Mouse (Mus musculus): Measurements from ENCODE around the gene Ankib1. TPM values are rescaled to one million over a fixed set of nuclear protein-coding genes. Genes with fewer than 3 reads are reported as not detected.

Ankib1 gene
- total RNA-seq (2023), result 100 to 1,000 TPM; 104 to 113 TPM

DNA sequence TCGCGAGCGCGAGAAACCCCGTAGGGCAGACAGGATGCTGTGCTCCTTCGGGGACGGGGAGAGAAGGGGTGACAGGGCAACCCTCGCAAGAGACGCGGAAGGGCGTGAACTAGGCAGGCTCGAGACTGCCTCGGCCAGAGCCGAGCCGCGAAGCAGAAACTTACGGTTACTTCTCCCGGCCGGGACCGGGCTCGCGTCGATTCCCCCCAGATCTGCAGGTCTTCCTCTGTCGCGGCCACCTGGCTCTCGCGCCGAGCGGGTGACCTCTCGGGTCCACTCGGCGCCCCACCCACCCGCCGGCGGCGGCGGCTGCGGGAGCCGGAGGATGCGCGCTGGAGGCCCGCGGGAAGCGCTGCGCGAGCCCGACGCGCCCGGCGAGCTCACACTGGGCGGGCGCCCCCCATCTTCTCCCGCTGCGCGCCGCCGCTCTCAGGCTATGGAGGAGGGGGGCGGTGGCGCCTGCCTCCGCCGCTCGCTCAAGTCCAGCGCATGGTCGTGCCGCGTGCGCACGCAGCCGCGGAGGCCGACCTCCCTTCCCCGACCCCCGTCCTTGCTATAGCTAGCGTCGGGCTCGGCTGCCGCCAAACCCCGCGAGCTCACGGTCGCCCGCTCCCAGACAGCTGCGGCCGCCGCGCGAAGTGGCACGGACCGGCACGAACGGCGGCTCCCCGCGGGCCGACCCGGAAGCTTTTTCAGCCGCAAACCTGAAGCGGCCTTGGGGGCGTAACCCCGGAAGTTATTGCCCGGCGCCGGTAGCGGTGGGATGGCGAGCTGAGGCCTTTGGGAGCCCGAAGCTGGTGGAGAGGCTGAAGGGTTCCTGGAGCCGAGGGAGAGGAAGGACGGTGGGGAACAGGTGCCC, at the start of gene Ankib1, which contains the start of gene Krit1:
Gene Ankib1, minus strand, starts transcription at position 493 of the 859 bp plus-strand sequence.
Gene Krit1, plus strand, starts transcription at position 752 of the 859 bp plus-strand sequence.

DNA sequence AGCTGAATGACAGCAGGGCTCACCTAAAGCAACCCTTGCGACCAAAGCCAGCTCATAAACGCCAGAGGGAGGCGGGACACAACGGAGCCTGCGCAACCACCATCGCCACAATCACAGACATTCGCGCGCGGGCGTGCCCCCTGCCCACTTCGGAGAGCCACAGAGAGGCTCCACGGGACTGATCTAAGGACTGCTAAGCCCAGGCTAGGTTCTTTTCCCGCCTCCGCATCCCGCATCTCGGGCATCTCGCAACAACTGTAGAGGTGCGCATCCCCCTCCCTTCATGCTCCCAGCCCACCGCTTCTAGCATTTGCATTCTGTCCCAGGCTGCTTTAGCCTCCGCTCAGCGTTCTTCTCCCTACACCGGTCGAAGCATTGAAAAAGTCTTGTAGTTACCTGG, 42.3 kb upstream of the Ankib1 start, which contains the start of gene Lrrd1:
Gene Lrrd1, plus strand, starts transcription at position 148 of the 400 bp plus-strand sequence.

DNA sequence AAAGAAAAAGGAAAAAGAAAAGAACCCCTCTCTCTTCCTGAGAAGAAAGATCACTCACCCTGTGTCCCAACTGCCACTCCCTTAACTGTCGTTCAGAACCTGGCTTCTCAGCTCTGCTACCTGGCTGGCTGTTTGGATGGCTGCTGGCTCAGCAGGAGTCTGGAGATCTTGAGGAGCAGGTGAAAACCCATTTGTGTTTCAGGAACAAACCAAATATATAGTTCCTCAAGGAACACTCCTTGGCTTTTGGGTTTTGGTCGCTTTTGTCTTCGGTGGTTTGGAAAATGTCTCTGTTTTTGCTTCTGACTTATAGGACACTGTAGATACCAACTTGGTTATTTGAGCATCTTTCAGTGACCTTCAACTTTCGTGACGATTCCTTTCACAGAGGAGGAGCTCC, 145.6 kb downstream of the Ankib1 start, which contains the start of gene Gatad1:
Gene Gatad1, minus strand, starts transcription at position 101 of the 400 bp plus-strand sequence.

DNA sequence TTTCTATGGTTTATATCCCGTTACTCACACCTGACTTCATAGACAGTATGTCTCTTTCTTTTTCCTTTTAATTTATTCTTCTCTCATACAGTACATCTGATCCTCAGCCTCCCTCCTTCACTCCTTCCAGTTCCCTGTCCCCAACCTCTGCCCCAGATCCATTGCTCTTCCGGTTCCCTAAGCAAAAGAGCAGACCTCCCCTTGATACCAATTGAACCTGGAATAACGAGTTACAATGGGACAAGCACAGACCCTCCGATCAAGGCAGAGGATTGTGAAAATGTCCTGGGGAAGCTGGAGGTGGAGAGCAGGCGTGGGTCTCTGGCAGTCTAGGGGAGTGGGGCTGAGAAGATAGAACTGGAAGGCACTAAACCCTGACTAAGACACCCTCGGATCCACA, 151.8 kb downstream of the Ankib1 start, which contains the start of gene Tmbim7:
Gene Tmbim7, plus strand, starts transcription at position 301 of the 400 bp plus-strand sequence.

Other genes starting within 250 kb of the Ankib1 start
- gene 1700109H08Rik, start 231.4 kb downstream of the Ankib1 start, total RNA-seq (2023), result 10 to 100 TPM; 27.1 to 27.2 TPM
- 10 to 100 TPM; 17.2 to 21.3 TPM for gene Pex1, start 206.9 kb downstream of the Ankib1 start, total RNA-seq (2023)
- gene Rbm48, start 206.3 kb downstream of the Ankib1 start, total RNA-seq (2023), result 10 to 100 TPM; 84.5 to 91.4 TPM
- under 1 TPM in 1 of 2 experiments, not detected in 1; 0.62 TPM for gene Tmbim7, start 151.7 kb downstream of the Ankib1 start, total RNA-seq (2023)
- gene Gatad1, start 145.7 kb downstream of the Ankib1 start, total RNA-seq (2023), result 10 to 100 TPM; 41.6 to 52.1 TPM
- gene Krit1, start 259 bp upstream of the Ankib1 start, total RNA-seq (2023), result 100 to 1,000 TPM in 1 of 2 experiments, 10 to 100 TPM in 1; 99.7 to 100 TPM
- gene Lrrd1, start 42.2 kb upstream of the Ankib1 start, total RNA-seq (2023), result under 1 TPM; 0.23 to 0.95 TPM
- gene Mterf1a, start 91.0 kb upstream of the Ankib1 start, total RNA-seq (2023), result 10 to 100 TPM; 10.0 to 12.9 TPM
- gene Akap9, start 125.1 kb upstream of the Ankib1 start, total RNA-seq (2023), result 100 to 1,000 TPM; 101 to 103 TPM

All from T-cell, adult 66 days (primary cell).